Mouse (Mus musculus) CH12.LX (cell line): ENCODE measurements at regions not wholly inside any gene's neighbourhood (a gene's known extent, or its start where the extent isn't known, plus 50 kb on each side); places are given as distances from the start of the nearest gene placed in this dataset.

Source experiments
- DNase-seq: peaks from one replicate; pipeline ENCODE4 v3.0.0-alpha.2; 2013; ENCODE audit errors: extremely low read depth
- H3K27ac ChIP-seq: 2 replicates; pipeline ENCODE4 v1.5.1; 2012; ENCODE audit warnings: low read depth, mild to moderate bottlenecking, control low read depth, moderate library complexity; ENCODE audit not compliant: insufficient read depth
- H3K27me3 ChIP-seq: replicated peaks from 2 replicates; pipeline ENCODE3; 2012; ENCODE audit warnings: inconsistent platforms
- H3K36me3 ChIP-seq, 2 experiments: replicated peaks in 1 of 2; 2 replicates each; pipeline versions ENCODE3 to v1.6.1; 2012; ENCODE audit warnings: inconsistent platforms in 1 of 2, low read length in 1 of 2, mild to moderate bottlenecking in 1 of 2, mixed read lengths in 1 of 2, moderate library complexity in 1 of 2; ENCODE audit not compliant: control insufficient read depth in 1 of 2, insufficient read depth in 1 of 2
- H3K4me1 ChIP-seq, 2 experiments: 2 replicates each; pipeline ENCODE4 v1.6.1; 2012; ENCODE audit warnings: inconsistent platforms in 1 of 2, moderate library complexity in 1 of 2; ENCODE audit not compliant: insufficient read depth in 2 of 2, control insufficient read depth in 1 of 2
- H3K4me2 ChIP-seq: 2 replicates; pipeline ENCODE4 v1.6.1; 2012; ENCODE audit warnings: low read depth, mild to moderate bottlenecking, control low read depth; ENCODE audit not compliant: poor library complexity, insufficient read depth, severe bottlenecking
- H3K4me3 ChIP-seq, 3 experiments: fragments of 150-350 bp in 1 of 3; sonication (generic) in 1 of 3; replicated peaks in 1 of 3; 2 replicates each; pipeline versions ENCODE3 to v1.5.1; 2011 to 2012; ENCODE audit warnings: low read depth in 2 of 3, low read length in 2 of 3, mild to moderate bottlenecking in 2 of 3, moderate library complexity in 2 of 3, control low read depth in 1 of 3, improper control_type of control experiment in 1 of 3, inconsistent platforms in 1 of 3, mixed read lengths in 1 of 3; ENCODE audit not compliant: poor library complexity in 1 of 3
- H3K79me2 ChIP-seq: replicated peaks from 2 replicates; pipeline ENCODE4 v1.6.1; 2012; ENCODE audit warnings: mild to moderate bottlenecking, moderate library complexity; ENCODE audit not compliant: control insufficient read depth, poor library complexity, insufficient read depth, severe bottlenecking; ENCODE audit errors: extremely low read depth
- H3K9ac ChIP-seq: 2 replicates; pipeline ENCODE4 v1.6.1; 2012; ENCODE audit warnings: low read depth, mild to moderate bottlenecking, control low read depth, moderate library complexity; ENCODE audit not compliant: insufficient read depth
- H3K9me3 ChIP-seq: replicated peaks from 2 replicates; pipeline ENCODE3; 2012; ENCODE audit warnings: low read length, inconsistent platforms, mixed read lengths
- BHLHE40 ChIP-seq: IDR thresholded peaks from 2 replicates; pipeline ENCODE4 v1.6.1; 2011; ENCODE audit warnings: mild to moderate bottlenecking, low read depth, low read length, improper control_type of control experiment
- CHD1 ChIP-seq: IDR thresholded peaks from 2 replicates; pipeline ENCODE4 v1.6.1; 2012; ENCODE audit warnings: low read depth, low read length, improper control_type of control experiment, inconsistent platforms
- CHD2 ChIP-seq: IDR thresholded peaks from 2 replicates; pipeline ENCODE4 v1.6.1; 2011; ENCODE audit warnings: low read length, improper control_type of control experiment
- CTCF ChIP-seq, 2 experiments: IDR thresholded peaks in 1 of 2; conservative IDR thresholded peaks in 1 of 2; 2 replicates each; pipeline ENCODE4 v1.5.1; 2011 to 2012; ENCODE audit warnings: low read depth in 2 of 2, low read length in 2 of 2, improper control_type of control experiment in 1 of 2, inconsistent platforms in 1 of 2, mild to moderate bottlenecking in 1 of 2, moderate library complexity in 1 of 2
- E2F4 ChIP-seq: IDR thresholded peaks from 2 replicates; pipeline ENCODE4 v1.6.1; 2011; ENCODE audit warnings: low read depth, low read length, improper control_type of control experiment; ENCODE audit not compliant: insufficient replicate concordance
- EP300 ChIP-seq: IDR thresholded peaks from 2 replicates; pipeline ENCODE4 v1.6.1; 2011; ENCODE audit warnings: low read length, improper control_type of control experiment
- HCFC1 ChIP-seq: IDR thresholded peaks from 2 replicates; pipeline ENCODE4 v1.6.1; 2012; ENCODE audit warnings: low read depth, mild to moderate bottlenecking, inconsistent platforms, low read length, improper control_type of control experiment
- IRF4 ChIP-seq: IDR thresholded peaks from 2 replicates; pipeline ENCODE4 v1.6.1; 2014; ENCODE audit warnings: low read depth, mild to moderate bottlenecking, inconsistent platforms, low read length, improper control_type of control experiment
- JUN ChIP-seq: IDR thresholded peaks from 2 replicates; pipeline ENCODE4 v1.6.1; 2011; ENCODE audit warnings: low read depth, mild to moderate bottlenecking, low read length, improper control_type of control experiment, moderate library complexity; ENCODE audit not compliant: insufficient read depth
- KAT2A ChIP-seq: IDR thresholded peaks from 2 replicates; pipeline ENCODE4 v1.6.1; 2012; ENCODE audit warnings: low read length, improper control_type of control experiment, inconsistent platforms; ENCODE audit not compliant: insufficient replicate concordance
- MAFK ChIP-seq: IDR thresholded peaks from 2 replicates; pipeline ENCODE4 v1.6.1; 2011; ENCODE audit warnings: low read length, improper control_type of control experiment; ENCODE audit not compliant: insufficient replicate concordance
- MAZ ChIP-seq: IDR thresholded peaks from 2 replicates; pipeline ENCODE4 v1.6.1; 2012; ENCODE audit warnings: low read depth, mild to moderate bottlenecking, inconsistent platforms, low read length, improper control_type of control experiment, moderate library complexity
- MXI1 ChIP-seq: IDR thresholded peaks from 2 replicates; pipeline ENCODE4 v1.6.1; 2011; ENCODE audit warnings: mild to moderate bottlenecking, low read depth, low read length, improper control_type of control experiment
- MYC ChIP-seq: IDR thresholded peaks from 2 replicates; pipeline ENCODE4 v1.6.1; 2011; ENCODE audit warnings: low read depth, mild to moderate bottlenecking, improper control_type of control experiment, low read length
- NELFE ChIP-seq: IDR thresholded peaks from 2 replicates; pipeline ENCODE4 v1.6.1; 2011; ENCODE audit warnings: low read depth, low read length, improper control_type of control experiment
- PAX5 ChIP-seq: IDR thresholded peaks from 2 replicates; pipeline ENCODE4 v1.6.1; 2012; ENCODE audit warnings: low read length, inconsistent platforms, mixed read lengths
- POLR2AphosphoS2 ChIP-seq: IDR thresholded peaks from 2 replicates; pipeline ENCODE4 v1.6.1; 2011; ENCODE audit warnings: low read depth, low read length, improper control_type of control experiment
- RCOR1 ChIP-seq: conservative IDR thresholded peaks from 2 replicates; pipeline ENCODE4 v1.6.1; 2012; ENCODE audit warnings: low read depth, mild to moderate bottlenecking, inconsistent platforms, low read length, improper control_type of control experiment
- SIN3A ChIP-seq: IDR thresholded peaks from 2 replicates; pipeline ENCODE4 v1.6.1; 2012; ENCODE audit warnings: low read length, improper control_type of control experiment, inconsistent platforms
- SMC3 ChIP-seq: IDR thresholded peaks from 2 replicates; pipeline ENCODE4 v1.6.1; 2011; ENCODE audit warnings: low read depth, low read length, improper control_type of control experiment
- TBP ChIP-seq: conservative IDR thresholded peaks from 2 replicates; pipeline ENCODE4 v1.6.1; 2011; ENCODE audit warnings: low read depth, low read length, improper control_type of control experiment
- ZC3H11A ChIP-seq: IDR thresholded peaks from 2 replicates; pipeline ENCODE4 v1.6.1; 2012; ENCODE audit warnings: low read depth, mild to moderate bottlenecking, inconsistent platforms, low read length, improper control_type of control experiment
- dilution Hi-C: fragments of 300-500 bp; cut with MboI; formaldehyde crosslinking; loops from 2 replicates; pipeline ENCODE4 v1.14.3; 2020; ENCODE audit warnings: low sequenced_read_pairs; ENCODE audit not compliant: extremely low pct_unique_long_range_greater_than_20kb, extremely low pct_ligation_motif_present
- in situ Hi-C: fragments of 300-500 bp; cut with MboI; formaldehyde crosslinking; loops from 3 replicates; pipeline ENCODE4 v1.14.3; 2019; ENCODE audit warnings: low sequenced_read_pairs, low pct_ligation_motif_present, low pct_unique_long_range_greater_than_20kb, mixed read lengths

DNA sequence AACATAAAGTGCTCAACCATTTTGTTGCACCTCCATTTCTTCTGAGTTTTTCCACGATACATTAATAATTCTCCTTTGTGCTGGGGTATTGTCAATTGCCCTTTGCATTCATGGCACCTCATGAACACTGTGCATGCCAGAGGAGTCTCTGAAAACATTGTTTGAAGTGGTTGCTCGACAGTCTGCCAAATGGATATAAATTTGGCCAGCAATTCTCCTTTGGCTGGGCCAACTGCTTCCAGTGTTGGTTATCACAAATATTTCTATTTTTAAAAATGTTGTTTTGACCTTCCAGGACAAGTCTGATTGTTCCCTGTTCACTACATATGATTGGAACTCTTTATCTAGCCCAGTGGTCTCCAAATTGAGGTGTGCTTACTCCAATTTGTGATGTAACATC lies 184.1 kb upstream of the 9630041A04Rik start:
- H3K4me2 ChIP-seq, result no peak overlapping the region
- H3K4me3 ChIP-seq, result no peak overlapping the region
- dilution Hi-C loops, result no loop called here
- H3K27me3 ChIP-seq, result no peaks in the 10 kb centered on the region
- H3K4me1 ChIP-seq, result no peaks in the 10 kb centered on the region
- no peak overlapping the region for H3K9ac ChIP-seq
- in situ Hi-C loops, result no loop called here
- H3K79me2 ChIP-seq, result no peaks in the 10 kb centered on the region
- H3K36me3 ChIP-seq, result no peaks in the 10 kb centered on the region
- no peak for DNase-seq
- H3K9me3 ChIP-seq, result peaks cover 69% of the 10 kb centered on the region
- H3K27ac ChIP-seq, result no peak overlapping the region
- no peak for TF ChIP-seq SMC3
- no peak for TF ChIP-seq MAFK
- no peak for TF ChIP-seq BHLHE40
- TF ChIP-seq POLR2AphosphoS2, result no peak
- no peak for TF ChIP-seq TBP
- TF ChIP-seq ZC3H11A, result no peak
- no peak for TF ChIP-seq MXI1
- no peak for TF ChIP-seq KAT2A
- no peak for TF ChIP-seq E2F4
- no peak for TF ChIP-seq PAX5
- no peak for TF ChIP-seq JUN
- no peak for TF ChIP-seq NELFE
- no peak for TF ChIP-seq CTCF (conservative IDR thresholded peaks at IDR 0.05 in 1 of 2, IDR thresholded peaks at IDR 0.05 in 1 of 2; ENCODE audit: low read depth in 2 of 2, low read length in 2 of 2)
- no peak for TF ChIP-seq CHD1
- no peak for TF ChIP-seq MAZ
- TF ChIP-seq CHD2, result no peak
- no peak for TF ChIP-seq RCOR1
- TF ChIP-seq EP300, result no peak
- no peak for TF ChIP-seq HCFC1
- TF ChIP-seq MYC, result no peak
- TF ChIP-seq, all 38 proteins: peak for 0

- Histone ChIP-seq H3K36me3 (no peaks in the 10 kb centered on the region), H3K4me3 (no peak overlapping the region), H3K4me2 (no peak overlapping the region), H3K27ac (no peak overlapping the region), H3K79me2 (no peaks in the 10 kb centered on the region), H3K9me3 (peaks cover 37% of the 10 kb centered on the region), H3K4me1 (no peaks in the 10 kb centered on the region), H3K9ac (no peak overlapping the region), H3K27me3 (no peaks in the 10 kb centered on the region)
- no peak for DNase-seq
- in situ Hi-C loops (no loop called here), dilution Hi-C loops (no loop called here)
- no peak for TF ChIP-seq IRF4
- no peak for TF ChIP-seq E2F4
- no peak for TF ChIP-seq SIN3A
Measured at GRCm38 (mm10) chr9:101670111-101670510, 191.5 kb upstream of the 9630041A04Rik start.
